Mouse (Mus musculus) liver, postnatal 0 days (tissue): ENCODE measurements around the gene Prom1.

ENCODE experiments used
- CTCF ChIP-seq: sonication (generic); IDR thresholded peaks from 2 replicates; pipeline ENCODE4 v1.5.1; 2016; ENCODE audit warnings: antibody characterized with exemption, low read depth
- EP300 ChIP-seq: IDR thresholded peaks from 2 replicates; pipeline ENCODE4 v1.6.1; 2016; ENCODE audit warnings: antibody characterized with exemption, low read depth, mild to moderate bottlenecking

- TF ChIP-seq CTCF = peak; percentile 5; the same call in 1 of the 2 replicates
- TF ChIP-seq EP300 = no peak
These were observed 153.6 kb downstream of the Prom1 start for GRCm38 (mm10) chr5:43948111-43948743.
